Mouse (Mus musculus): Measurements from ENCODE around the gene Taar3. TPM values are rescaled to one million over a fixed set of nuclear protein-coding genes. Genes with fewer than 3 reads are reported as not detected.

Gene Taar3
- total and polyA plus RNA-seq, 2 experiments from 2014 or later = not detected

DNA sequence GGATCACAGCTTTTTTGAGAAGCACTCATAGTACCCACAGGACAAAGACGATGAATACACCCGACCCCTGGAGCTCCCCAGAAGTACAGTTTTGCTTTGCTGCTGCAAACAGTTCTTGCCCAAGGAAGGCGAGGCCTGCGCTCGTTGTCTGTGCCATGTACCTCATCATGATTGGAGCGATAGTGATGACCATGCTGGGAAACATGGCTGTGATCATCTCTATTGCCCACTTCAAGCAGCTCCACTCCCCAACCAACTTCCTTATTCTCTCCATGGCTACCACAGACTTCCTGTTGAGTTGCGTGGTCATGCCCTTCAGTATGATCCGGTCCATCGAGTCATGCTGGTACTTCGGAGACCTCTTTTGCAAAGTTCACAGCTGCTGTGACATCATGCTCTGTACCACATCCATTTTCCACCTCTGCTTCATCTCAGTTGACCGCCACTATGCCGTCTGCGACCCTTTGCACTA is 11.1 kb downstream of the Taar3 start, which contains the start of gene Taar4:
Gene Taar4, plus strand, starts transcription at position 51 of the 472 bp plus-strand sequence.
- DNase-seq (ENCODE audit: low spot score) (no peak), ATAC-seq (ENCODE audit: low FRiP score) (no peak)
- Histone ChIP-seq H3K36me3 (ENCODE audit: insufficient read depth, low read length) (no peaks in the 10 kb centered on the region), H3K9me3 (ENCODE audit: low read length) (no peaks in the 10 kb centered on the region), H3K27me3 (ENCODE audit: insufficient read depth, low read length) (no peaks in the 10 kb centered on the region), H3K4me1 (ENCODE audit: insufficient read depth, low read length) (no peaks in the 10 kb centered on the region), H3K9ac (replicated peaks; ENCODE audit: low read length, poor library complexity, severe bottlenecking) (no peak within 1 kb of the TSS), H3K4me3 (ENCODE audit: low read depth, low read length) (no peak within 1 kb of the TSS), H3K27ac (ENCODE audit: low read depth, low read length) (no peak within 1 kb of the TSS), H3K4me2 (ENCODE audit: low read depth, low read length, poor library complexity, severe bottlenecking) (no peak within 1 kb of the TSS)
- 96% methylated on average over 13 of the region's 13 CpGs for WGBS
- TF ChIP-seq CTCF (IDR thresholded peaks at IDR 0.05) = no peak

- Histone ChIP-seq H3K27me3 (ENCODE audit: insufficient read depth, low read length) (no peaks in the 10 kb centered on the region), H3K36me3 (ENCODE audit: insufficient read depth, low read length) (no peaks in the 10 kb centered on the region), H3K4me2 (ENCODE audit: low read depth, low read length, poor library complexity, severe bottlenecking) (no peak overlapping the region), H3K4me3 (ENCODE audit: low read depth, low read length) (no peak overlapping the region), H3K4me1 (ENCODE audit: insufficient read depth, low read length) (no peaks in the 10 kb centered on the region), H3K9ac (replicated peaks; ENCODE audit: low read length, poor library complexity, severe bottlenecking) (no peak overlapping the region), H3K9me3 (ENCODE audit: low read length) (no peaks in the 10 kb centered on the region), H3K27ac (ENCODE audit: low read depth, low read length) (no peak overlapping the region)
- no peak for TF ChIP-seq CTCF (IDR thresholded peaks at IDR 0.05)
- DNase-seq (ENCODE audit: low spot score) (peak; percentile 50), ATAC-seq (ENCODE audit: low FRiP score) (no peak)
- whole genome bisulfite sequencing = 65% methylated on average over 3 of the region's 3 CpGs
Measured at GRCm38 (mm10) chr10:23963444-23963843, 14.1 kb downstream of the Taar3 start.

DNA sequence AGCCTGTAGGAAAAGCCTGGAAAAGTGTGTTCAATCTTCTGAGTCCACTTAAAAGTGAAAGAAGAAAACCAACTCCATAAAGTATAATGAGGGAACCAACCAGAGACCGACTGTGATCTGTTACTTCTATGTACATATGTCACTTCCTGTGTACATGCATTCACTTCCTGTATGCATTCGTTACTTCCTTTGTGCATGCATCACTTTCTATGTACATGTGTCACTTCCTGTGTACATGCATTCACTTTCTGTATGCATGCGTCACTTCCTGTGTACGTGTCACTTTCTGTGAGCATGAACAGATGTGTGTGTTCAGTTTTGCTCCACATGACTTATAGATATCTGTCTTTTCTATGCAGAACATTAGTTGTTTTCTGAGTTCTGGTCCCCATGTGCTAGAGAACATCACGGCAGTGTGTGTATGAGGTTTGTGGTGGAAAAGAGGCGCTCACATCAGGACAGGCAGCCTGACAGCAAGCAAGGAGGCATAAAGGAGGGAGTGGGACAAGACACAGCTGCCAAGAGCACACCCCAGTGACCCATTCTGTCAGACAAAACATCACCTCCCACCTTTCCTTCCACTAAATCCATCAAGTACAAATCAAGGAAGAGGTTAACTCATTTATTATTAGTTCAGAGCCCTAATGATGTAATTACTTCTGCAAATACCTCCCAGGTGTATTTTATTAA is 15.7 kb downstream of the Taar3 start:
- ATAC-seq (ENCODE audit: low FRiP score) (no peak), DNase-seq (ENCODE audit: low spot score) (no peak)
- Histone ChIP-seq H3K4me2 (ENCODE audit: low read depth, low read length, poor library complexity, severe bottlenecking) (no peak overlapping the region), H3K27ac (ENCODE audit: low read depth, low read length) (no peak overlapping the region), H3K36me3 (ENCODE audit: insufficient read depth, low read length) (no peaks in the 10 kb centered on the region), H3K9ac (replicated peaks; ENCODE audit: low read length, poor library complexity, severe bottlenecking) (no peak overlapping the region), H3K27me3 (ENCODE audit: insufficient read depth, low read length) (no peaks in the 10 kb centered on the region), H3K4me1 (ENCODE audit: insufficient read depth, low read length) (no peaks in the 10 kb centered on the region), H3K9me3 (ENCODE audit: low read length) (no peaks in the 10 kb centered on the region), H3K4me3 (ENCODE audit: low read depth, low read length) (no peak overlapping the region)
- TF ChIP-seq CTCF (IDR thresholded peaks at IDR 0.05) = no peak
- WGBS = 93% methylated on average over 6 of the region's 6 CpGs

GRCm38 (mm10) chr10:23970656-23971165 is 21.4 kb downstream of the Taar3 start, which contains the start of gene Taar5:
TSS of gene Taar5 (plus strand) at chr10:23970706.
- Histone ChIP-seq H3K9ac (replicated peaks; ENCODE audit: low read length, poor library complexity, severe bottlenecking) (no peak within 1 kb of the TSS), H3K36me3 (ENCODE audit: insufficient read depth, low read length) (no peaks in the 10 kb centered on the region), H3K27me3 (ENCODE audit: insufficient read depth, low read length) (no peaks in the 10 kb centered on the region), H3K4me3 (ENCODE audit: low read depth, low read length) (no peak within 1 kb of the TSS), H3K9me3 (ENCODE audit: low read length) (no peaks in the 10 kb centered on the region), H3K27ac (ENCODE audit: low read depth, low read length) (no peak within 1 kb of the TSS), H3K4me2 (ENCODE audit: low read depth, low read length, poor library complexity, severe bottlenecking) (no peak within 1 kb of the TSS), H3K4me1 (ENCODE audit: insufficient read depth, low read length) (no peaks in the 10 kb centered on the region)
- 94% methylated on average over 11 of the region's 11 CpGs for WGBS
- no peak for TF ChIP-seq CTCF (IDR thresholded peaks at IDR 0.05)
- no peak for ATAC-seq (ENCODE audit: low FRiP score)
- DNase-seq (ENCODE audit: low spot score) = no peak

DNA sequence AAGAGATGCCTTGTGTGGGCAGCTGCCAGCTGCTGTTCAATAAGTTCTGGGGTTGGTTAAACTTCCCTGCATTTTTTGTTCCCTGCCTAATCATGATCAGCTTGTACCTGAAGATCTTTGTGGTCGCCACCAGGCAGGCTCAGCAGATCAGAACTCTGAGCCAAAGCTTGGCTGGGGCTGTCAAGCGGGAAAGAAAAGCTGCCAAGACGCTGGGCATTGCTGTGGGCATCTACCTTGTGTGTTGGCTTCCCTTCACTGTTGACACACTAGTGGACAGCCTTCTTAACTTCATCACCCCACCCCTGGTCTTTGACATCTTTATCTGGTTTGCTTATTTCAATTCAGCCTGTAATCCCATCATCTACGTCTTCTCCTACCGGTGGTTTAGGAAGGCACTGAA is 21.9 kb downstream of the Taar3 start:
- no peak overlapping the region for H3K4me3 ChIP-seq (ENCODE audit: low read depth, low read length)
- H3K27me3 ChIP-seq (ENCODE audit: insufficient read depth, low read length) = no peaks in the 10 kb centered on the region
- H3K36me3 ChIP-seq (ENCODE audit: insufficient read depth, low read length) = no peaks in the 10 kb centered on the region
- DNase-seq (ENCODE audit: low spot score) (no peak), ATAC-seq (ENCODE audit: low FRiP score) (no peak)
- H3K27ac ChIP-seq (ENCODE audit: low read depth, low read length) = no peak overlapping the region
- no peak for TF ChIP-seq CTCF (IDR thresholded peaks at IDR 0.05)
- WGBS = 69% methylated on average over 5 of the region's 5 CpGs
- H3K9ac ChIP-seq (replicated peaks; ENCODE audit: low read length, poor library complexity, severe bottlenecking) = no peak overlapping the region
- no peak overlapping the region for H3K4me2 ChIP-seq (ENCODE audit: low read depth, low read length, poor library complexity, severe bottlenecking)
- no peaks in the 10 kb centered on the region for H3K9me3 ChIP-seq (ENCODE audit: low read length)
- H3K4me1 ChIP-seq (ENCODE audit: insufficient read depth, low read length) = no peaks in the 10 kb centered on the region

GRCm38 (mm10) chr10:23977958-23978357 is 28.6 kb downstream of the Taar3 start:
- Histone ChIP-seq H3K27me3 (ENCODE audit: insufficient read depth, low read length) (no peaks in the 10 kb centered on the region), H3K9ac (replicated peaks; ENCODE audit: low read length, poor library complexity, severe bottlenecking) (no peak overlapping the region), H3K4me2 (ENCODE audit: low read depth, low read length, poor library complexity, severe bottlenecking) (no peak overlapping the region), H3K4me3 (ENCODE audit: low read depth, low read length) (no peak overlapping the region), H3K4me1 (ENCODE audit: insufficient read depth, low read length) (no peaks in the 10 kb centered on the region), H3K27ac (ENCODE audit: low read depth, low read length) (no peak overlapping the region), H3K9me3 (ENCODE audit: low read length) (no peaks in the 10 kb centered on the region), H3K36me3 (ENCODE audit: insufficient read depth, low read length) (no peaks in the 10 kb centered on the region)
- ATAC-seq (ENCODE audit: low FRiP score) = no peak
- WGBS = 35% methylated on average over 4 of the region's 4 CpGs
- no peak for DNase-seq (ENCODE audit: low spot score)
- TF ChIP-seq CTCF (IDR thresholded peaks at IDR 0.05) = no peak
